Mouse (Mus musculus) liver, embryonic 12.5 days (tissue): ENCODE data around the gene Arhgef3. TPM values are rescaled to one million over a fixed set of nuclear protein-coding genes. Genes with fewer than 3 reads are reported as not detected.

Source experiments
- ATAC-seq: fragments of 200-750 bp; cut with Nextera tagmentation; 2 replicates; pipeline ENCODE4 v1.8.0; 2017; ENCODE audit warnings: moderate number of reproducible peaks, mild to moderate bottlenecking, moderate library complexity
- H3K27ac ChIP-seq: fragments of 300-500 bp; sonication (generic); 2 replicates; pipeline ENCODE4 v1.5.1; 2016; ENCODE audit warnings: mild to moderate bottlenecking
- H3K27me3 ChIP-seq: fragments of 300-500 bp; sonication (generic); replicated peaks from 2 replicates; pipeline ENCODE4 v1.6.1; 2016; ENCODE audit warnings: mild to moderate bottlenecking, moderate library complexity
- H3K36me3 ChIP-seq: fragments of 300-500 bp; sonication (generic); 2 replicates; pipeline ENCODE4 v1.6.1; 2016; ENCODE audit warnings: mild to moderate bottlenecking, moderate library complexity
- H3K4me1 ChIP-seq: fragments of 300-500 bp; sonication (generic); 2 replicates; pipeline ENCODE4 v1.6.1; 2016
- H3K4me2 ChIP-seq: fragments of 300-500 bp; sonication (generic); 2 replicates; pipeline ENCODE4 v1.6.1; 2016; ENCODE audit warnings: mild to moderate bottlenecking, moderate library complexity
- H3K4me3 ChIP-seq: fragments of 300-500 bp; sonication (generic); 2 replicates; pipeline ENCODE4 v1.5.1; 2016; ENCODE audit warnings: mild to moderate bottlenecking, moderate library complexity
- H3K9ac ChIP-seq: fragments of 300-500 bp; sonication (generic); 2 replicates; pipeline ENCODE4 v1.6.1; 2016; ENCODE audit warnings: mild to moderate bottlenecking, moderate library complexity
- H3K9me3 ChIP-seq: fragments of 300-500 bp; sonication (generic); replicated peaks from 2 replicates; pipeline ENCODE4 v1.6.1; 2016; ENCODE audit warnings: mild to moderate bottlenecking, moderate library complexity
- WGBS: fragments of 180-500 bp; shearing (Covaris S2); methylation state at CpG from one replicate; pipeline ENCODE4 v1.1.7; 2016; ENCODE audit not compliant: insufficient replicate concordance; 5-methylcytosine and 5-hydroxymethylcytosine counted together
- polyA plus RNA-seq: library from polyadenylated mRNA; unstranded; fragments of >200 nt; fragmentation: Nextera tagmentation; extraction: Ambion mirVana; gene quantifications from 2 replicates; pipeline ENCODE4 v1.2.1, GENCODE M21; 2016

Gene Arhgef3
- polyA plus RNA-seq, 1 experiment from 2014 or later = 5.6 TPM

- H3K27ac ChIP-seq = no peak overlapping the region
- H3K4me2 ChIP-seq = no peak overlapping the region
- no peak overlapping the region for H3K4me3 ChIP-seq
- H3K27me3 ChIP-seq = peaks cover 5% of the 10 kb centered on the region; the same call in 1 of the 2 replicates
- H3K4me1 ChIP-seq = 0 out of 2 replicates have a peak, but pooled peaks cover 4% of the 10 kb centered on the region
- no peaks in the 10 kb centered on the region for H3K9me3 ChIP-seq
- no peak for ATAC-seq
- 62% methylated on average over 5 of the region's 5 CpGs for WGBS
- no peak overlapping the region for H3K9ac ChIP-seq
- H3K36me3 ChIP-seq = no peaks in the 10 kb centered on the region
Observed at GRCm38 (mm10) chr14:27168387-27168786, 53.7 kb downstream of the Arhgef3 start.

- Histone ChIP-seq H3K9me3 (no peaks in the 10 kb centered on the region), H3K9ac (no peak overlapping the region), H3K27ac (no peak overlapping the region), H3K36me3 (no peaks in the 10 kb centered on the region), H3K4me2 (no peak overlapping the region), H3K4me3 (no peak overlapping the region), H3K4me1 (0 out of 2 replicates have a peak, but pooled peaks cover 4% of the 10 kb centered on the region), H3K27me3 (peaks cover 5% of the 10 kb centered on the region; the same call in 1 of the 2 replicates)
- ATAC-seq = no peak
- WGBS = 65% methylated on average over 4 of the region's 4 CpGs
Observed at GRCm38 (mm10) chr14:27169287-27169686, 54.6 kb downstream of the Arhgef3 start.

GRCm38 (mm10) chr14:27170421-27170820 lies 55.7 kb downstream of the Arhgef3 start:
- no peak for ATAC-seq
- Histone ChIP-seq H3K4me3 (no peak overlapping the region), H3K9ac (no peak overlapping the region), H3K36me3 (no peaks in the 10 kb centered on the region), H3K27me3 (peaks cover 5% of the 10 kb centered on the region; the same call in 1 of the 2 replicates), H3K4me2 (no peak overlapping the region), H3K9me3 (no peaks in the 10 kb centered on the region), H3K4me1 (0 out of 2 replicates have a peak, but pooled peaks cover 4% of the 10 kb centered on the region), H3K27ac (no peak overlapping the region)
- WGBS = 86% methylated on average over 2 of the region's 2 CpGs

GRCm38 (mm10) chr14:27171175-27171830 lies 56.6 kb downstream of the Arhgef3 start:
- Histone ChIP-seq H3K4me2 (no peak overlapping the region), H3K36me3 (no peaks in the 10 kb centered on the region), H3K27me3 (peaks cover 5% of the 10 kb centered on the region; the same call in 1 of the 2 replicates), H3K27ac (no peak overlapping the region), H3K4me3 (no peak overlapping the region), H3K4me1 (0 out of 2 replicates have a peak, but pooled peaks cover 4% of the 10 kb centered on the region), H3K9ac (no peak overlapping the region), H3K9me3 (no peaks in the 10 kb centered on the region)
- ATAC-seq = no peak
- WGBS = 60% methylated on average over 14 of the region's 14 CpGs

GRCm38 (mm10) chr14:27173178-27173803 lies 58.6 kb downstream of the Arhgef3 start:
- Histone ChIP-seq H3K4me1 (no peaks in the 10 kb centered on the region), H3K36me3 (no peaks in the 10 kb centered on the region), H3K27ac (no peak overlapping the region), H3K9me3 (no peaks in the 10 kb centered on the region), H3K4me2 (no peak overlapping the region), H3K27me3 (peaks cover 5% of the 10 kb centered on the region; the same call in 1 of the 2 replicates), H3K4me3 (no peak overlapping the region), H3K9ac (no peak overlapping the region)
- WGBS = 76% methylated on average over 10 of the region's 10 CpGs
- no peak for ATAC-seq

- H3K9ac ChIP-seq = no peak overlapping the region
- no peak overlapping the region for H3K4me3 ChIP-seq
- peaks cover 5% of the 10 kb centered on the region; the same call in 1 of the 2 replicates for H3K27me3 ChIP-seq
- no peak overlapping the region for H3K4me2 ChIP-seq
- no peaks in the 10 kb centered on the region for H3K9me3 ChIP-seq
- 40% methylated on average over 6 of the region's 6 CpGs for WGBS
- no peak overlapping the region for H3K27ac ChIP-seq
- no peaks in the 10 kb centered on the region for H3K36me3 ChIP-seq
- no peak for ATAC-seq
- H3K4me1 ChIP-seq = no peaks in the 10 kb centered on the region
Observed at GRCm38 (mm10) chr14:27174188-27174786, 59.6 kb downstream of the Arhgef3 start.

- Histone ChIP-seq H3K27me3 (peaks cover 5% of the 10 kb centered on the region; the same call in 1 of the 2 replicates), H3K36me3 (no peaks in the 10 kb centered on the region), H3K27ac (no peak overlapping the region), H3K4me1 (no peaks in the 10 kb centered on the region), H3K9me3 (no peaks in the 10 kb centered on the region), H3K9ac (no peak overlapping the region), H3K4me2 (no peak overlapping the region), H3K4me3 (no peak overlapping the region)
- no peak for ATAC-seq
- 65% methylated on average over 12 of the region's 12 CpGs for WGBS
Observed at GRCm38 (mm10) chr14:27174831-27175301, 60.2 kb downstream of the Arhgef3 start.

- WGBS = 67% methylated on average over 11 of the region's 11 CpGs
- ATAC-seq = no peak
Observed at GRCm38 (mm10) chr14:27175343-27175742, 60.6 kb downstream of the Arhgef3 start.

GRCm38 (mm10) chr14:27177800-27178559 lies 63.3 kb downstream of the Arhgef3 start:
- peaks cover 11% of the 10 kb centered on the region; the same call in 1 of the 2 replicates for H3K4me1 ChIP-seq
- no peak for ATAC-seq
- H3K4me3 ChIP-seq = no peak overlapping the region
- H3K36me3 ChIP-seq = no peaks in the 10 kb centered on the region
- H3K27ac ChIP-seq = no peak overlapping the region
- WGBS = 64% methylated on average over 8 of the region's 8 CpGs
- no peak overlapping the region for H3K9ac ChIP-seq
- no peaks in the 10 kb centered on the region for H3K27me3 ChIP-seq
- H3K9me3 ChIP-seq = no peaks in the 10 kb centered on the region
- no peak overlapping the region for H3K4me2 ChIP-seq

More at GRCm38 (mm10) chr14:27175343-27175742, 60.6 kb downstream of the Arhgef3 start:
- Histone ChIP-seq H3K4me2 (no peak overlapping the region), H3K9me3 (no peaks in the 10 kb centered on the region), H3K4me3 (no peak overlapping the region), H3K36me3 (no peaks in the 10 kb centered on the region), H3K27ac (no peak overlapping the region), H3K27me3 (peaks cover 5% of the 10 kb centered on the region; the same call in 1 of the 2 replicates), H3K4me1 (no peaks in the 10 kb centered on the region), H3K9ac (no peak overlapping the region)

- no peak overlapping the region for H3K27ac ChIP-seq
- 71% methylated on average over 8 of the region's 8 CpGs for WGBS
- no peaks in the 10 kb centered on the region for H3K9me3 ChIP-seq
- H3K9ac ChIP-seq = no peak overlapping the region
- peaks cover 13% of the 10 kb centered on the region; the same call in 1 of the 2 replicates for H3K4me1 ChIP-seq
- H3K27me3 ChIP-seq = no peaks in the 10 kb centered on the region
- H3K36me3 ChIP-seq = no peaks in the 10 kb centered on the region
- ATAC-seq = no peak
- H3K4me2 ChIP-seq = no peak overlapping the region
- H3K4me3 ChIP-seq = no peak overlapping the region
Observed at GRCm38 (mm10) chr14:27178560-27178920, 63.8 kb downstream of the Arhgef3 start.

- H3K4me1 ChIP-seq = peaks cover 13% of the 10 kb centered on the region; the same call in 1 of the 2 replicates
- no peak overlapping the region for H3K4me2 ChIP-seq
- H3K36me3 ChIP-seq = no peaks in the 10 kb centered on the region
- H3K4me3 ChIP-seq = no peak overlapping the region
- no peak overlapping the region for H3K27ac ChIP-seq
- ATAC-seq = no peak
- no peaks in the 10 kb centered on the region for H3K27me3 ChIP-seq
- no peaks in the 10 kb centered on the region for H3K9me3 ChIP-seq
- no peak overlapping the region for H3K9ac ChIP-seq
- 70% methylated on average over 7 of the region's 7 CpGs for WGBS
Observed at GRCm38 (mm10) chr14:27179771-27180170, 65.1 kb downstream of the Arhgef3 start.
